14 mouse cellular contexts compared by ENCODE assay signal in genomic region chr8:112297021-112297420, GRCm38 (mm10).
DNase-seq lines count a peak whose midpoint lies in the region.
"Had no signal": no experiment of that assay in that cellular context is flagged by ENCODE, and none has a peak within 500 bp of the region (broad histone marks: within the 10 kb centered on the region; RNA-seq: fewer than 3 reads in every experiment).

No protein-coding gene starts in this region.

- DNase-seq in adrenal gland, adult 8-10 months = peak; percentile 1
- no peak for DNase-seq in adrenal gland, adult 18-20 months (ENCODE audit: low spot score in 2 of 2)
- peak; percentile 4 for DNase-seq in urinary bladder, postnatal 14 days (ENCODE audit: low spot score)
- no peak for DNase-seq in urinary bladder, postnatal 10 days (ENCODE audit: low spot score)
- peak; percentile 51 for DNase-seq in adrenal gland, postnatal 14 days
- DNase-seq in kidney, adult 9 months = no peak
- no peak for DNase-seq in retina, embryonic 14.5 days (ENCODE audit: low spot score)
- DNase-seq: B cell, adult 2 months; cerebellum, adult 2 months; cerebellum, postnatal 10 days; forebrain, postnatal 0 days; gastrocnemius, postnatal 14 days; heart, postnatal 14 days; kidney, adult 18-20 months had no signal

Comparison
In these comparisons a context has a peak if more than half of its experiments do, and no peak if none do; other contexts are left out.
1. DNase-seq: peak in adrenal gland, adult 8-10 months (single experiment), urinary bladder, postnatal 14 days (single experiment) and adrenal gland, postnatal 14 days (single experiment); none in adrenal gland, adult 18-20 months (0 of 2), urinary bladder, postnatal 10 days (single experiment), kidney, adult 9 months (single experiment) and retina, embryonic 14.5 days (single experiment).